Mouse (Mus musculus) ES-Bruce4 (cell line): ENCODE measurements around the gene Tmem8. TPM values are rescaled to one million over a fixed set of nuclear protein-coding genes. Genes with fewer than 3 reads are reported as not detected.

Source experiments
- H3K27ac ChIP-seq: 2 replicates; pipeline ENCODE4 v1.5.1; 2012; ENCODE audit warnings: low read length, inconsistent platforms; ENCODE audit not compliant: insufficient read depth
- H3K27me3 ChIP-seq: 2 replicates; pipeline ENCODE4 v1.6.1; 2012; ENCODE audit warnings: mild to moderate bottlenecking, low read length, inconsistent platforms; ENCODE audit not compliant: control insufficient read depth, poor library complexity, insufficient read depth, severe bottlenecking
- H3K36me3 ChIP-seq: 2 replicates; pipeline ENCODE4 v1.6.1; 2012; ENCODE audit warnings: inconsistent platforms, mild to moderate bottlenecking, low read length, moderate library complexity; ENCODE audit not compliant: control insufficient read depth, poor library complexity, insufficient read depth, severe bottlenecking
- H3K4me1 ChIP-seq: one replicate; pipeline ENCODE4 v1.8.1; 2011; ENCODE audit warnings: low read length; ENCODE audit not compliant: control insufficient read depth, insufficient read depth
- H3K4me3 ChIP-seq: 2 replicates; pipeline ENCODE4 v1.5.1; 2011; ENCODE audit warnings: low read depth, mild to moderate bottlenecking, low read length
- H3K9ac ChIP-seq: 2 replicates; pipeline ENCODE4 v1.6.1; 2012; ENCODE audit warnings: low read depth, mild to moderate bottlenecking, inconsistent platforms; ENCODE audit not compliant: poor library complexity, severe bottlenecking
- H3K9me3 ChIP-seq: replicated peaks from 2 replicates; pipeline ENCODE4 v1.6.1; 2012; ENCODE audit warnings: mild to moderate bottlenecking, low read length, inconsistent platforms; ENCODE audit not compliant: control insufficient read depth, poor library complexity, insufficient read depth, severe bottlenecking
- CTCF ChIP-seq: IDR thresholded peaks from one replicate; pipeline ENCODE4 v1.8.1; 2011; ENCODE audit warnings: low read depth, low read length
- EP300 ChIP-seq: IDR thresholded peaks from 2 replicates; pipeline ENCODE4 v1.6.1; 2011; ENCODE audit warnings: low read depth, low read length; ENCODE audit not compliant: insufficient read depth
- POLR2A ChIP-seq: IDR thresholded peaks from one replicate; pipeline ENCODE4 v1.8.1; 2011; ENCODE audit warnings: low read length; ENCODE audit not compliant: insufficient read depth
- polyA plus RNA-seq: library from polyadenylated mRNA; stranded (reverse); fragments of >200 nt; gene quantifications from 2 replicates; pipeline ENCODE4 v1.2.4, GENCODE M21; 2011; ENCODE audit warnings: low read depth; ENCODE audit not compliant: missing spikeins, insufficient read depth, insufficient read length

The Tmem8 gene
- polyA plus RNA-seq, 1 experiment, result 15.6 TPM

DNA sequence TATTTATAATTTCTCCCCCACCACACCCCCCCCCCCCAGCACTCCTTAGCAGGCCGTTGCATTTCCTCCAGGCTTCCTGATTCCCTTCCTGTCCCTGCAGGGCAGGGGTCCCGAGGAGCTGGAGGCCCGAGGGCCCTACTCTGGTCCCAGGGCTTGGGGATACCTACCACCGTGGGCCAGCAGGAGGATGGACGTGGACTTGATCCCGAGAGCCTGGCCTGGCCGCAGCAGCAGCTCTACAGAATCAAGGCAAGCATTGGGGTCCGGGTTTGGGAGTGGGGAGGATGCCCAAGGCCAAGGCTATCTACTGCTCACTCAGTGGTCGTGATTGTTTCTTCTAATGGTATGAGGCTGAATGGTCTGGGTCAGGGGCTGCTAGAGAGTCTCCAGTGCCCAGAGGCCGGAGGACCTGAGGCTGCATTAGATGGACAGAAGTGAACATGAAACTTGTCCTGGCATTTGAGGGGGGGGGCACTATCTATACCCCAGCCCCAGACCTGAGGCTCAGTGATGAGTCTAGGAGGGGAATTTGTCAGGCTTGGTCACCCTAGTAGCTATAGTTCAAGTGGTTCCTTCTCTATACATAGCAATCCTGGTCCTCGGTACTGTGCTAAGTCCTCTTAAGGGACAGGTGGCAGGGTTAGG, 24.1 kb downstream of the Tmem8 start:
- H3K4me3 ChIP-seq, result no peak overlapping the region

DNA sequence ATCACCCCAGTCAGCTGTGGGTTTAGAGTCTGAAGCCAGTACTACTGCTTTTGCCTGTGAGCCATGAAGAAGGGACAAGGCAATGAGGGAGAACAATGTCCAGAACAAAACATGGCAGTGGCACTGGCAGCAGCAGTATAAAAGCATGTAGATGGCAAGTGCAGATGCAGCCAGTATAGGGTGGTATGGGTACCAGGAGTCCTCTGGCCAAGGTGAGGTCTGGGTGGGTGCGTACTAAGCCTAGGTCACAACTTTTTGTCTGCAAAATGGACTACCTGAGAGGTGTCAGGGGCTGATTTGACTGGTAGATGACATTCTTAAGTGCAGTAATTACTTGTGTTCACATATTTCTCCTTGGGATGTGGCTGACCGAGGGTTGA, 24.6 kb downstream of the Tmem8 start:
- Histone ChIP-seq H3K27me3 (no peaks in the 10 kb centered on the region), H3K36me3 (peaks cover under 1% of the 10 kb centered on the region; the same call in 1 of the 2 replicates), H3K4me1 (no peaks in the 10 kb centered on the region), H3K9me3 (no peaks in the 10 kb centered on the region), H3K9ac (peak overlapping the region; percentile 31), H3K27ac (peak overlapping the region; percentile 18), H3K4me3 (peak overlapping the region; percentile 38)
- TF ChIP-seq CTCF, result no peak
- no peak for TF ChIP-seq EP300
- TF ChIP-seq POLR2A, result no peak

More for the DNA sequence above, 24.1 kb downstream of the Tmem8 start:
- H3K36me3 ChIP-seq, result no peaks in the 10 kb centered on the region
- H3K27ac ChIP-seq, result no peak overlapping the region
- no peaks in the 10 kb centered on the region for H3K9me3 ChIP-seq
- peak overlapping the region; percentile 31; the same call in 1 of the 2 replicates for H3K9ac ChIP-seq
- no peaks in the 10 kb centered on the region for H3K27me3 ChIP-seq
- TF ChIP-seq POLR2A, result no peak
- no peak for TF ChIP-seq CTCF
- no peaks in the 10 kb centered on the region for H3K4me1 ChIP-seq

DNA sequence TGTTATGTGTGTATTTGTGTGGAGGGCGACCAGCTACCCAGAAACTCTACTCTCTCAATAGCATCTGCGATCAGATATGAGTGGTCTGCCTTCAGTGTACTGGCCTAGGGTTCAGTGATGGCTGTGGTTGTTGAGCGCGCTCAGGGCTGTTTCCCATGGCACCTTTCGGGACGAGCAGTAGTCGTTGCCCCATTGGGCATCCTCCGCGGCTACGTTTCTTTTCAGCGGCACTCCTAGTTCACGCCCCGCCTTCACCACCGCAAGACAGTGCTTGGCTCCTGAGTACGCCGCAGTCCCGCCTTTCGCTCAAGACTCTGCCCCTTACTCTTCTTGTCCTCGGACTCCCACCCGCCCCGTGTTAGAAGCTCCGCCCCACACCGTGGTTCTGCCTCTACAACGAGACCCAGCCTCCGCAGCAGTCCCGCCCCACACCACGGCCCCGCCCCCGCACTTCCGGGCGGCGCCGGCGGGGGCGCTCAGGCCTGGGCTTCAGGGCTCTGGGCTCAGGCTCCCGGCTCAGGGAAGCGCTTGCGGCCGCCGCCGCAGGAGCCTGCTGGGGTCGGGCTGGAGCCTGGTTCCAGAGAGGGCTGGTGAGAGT, 25.2 kb downstream of the Tmem8 start, which contains the start of gene Axin1:
Axin1 (plus strand) TSS at position 450 of the 598 bp plus-strand sequence.
- TF ChIP-seq EP300, result 0 out of 2 replicates have a peak, but pooled peaks have one; percentile 8
- no peak for TF ChIP-seq CTCF
- peak; percentile 38 for TF ChIP-seq POLR2A
- Histone ChIP-seq H3K4me1 (no peaks in the 10 kb centered on the region), H3K27me3 (no peaks in the 10 kb centered on the region), H3K9me3 (no peaks in the 10 kb centered on the region), H3K9ac (peak within 1 kb of the TSS; percentile 97), H3K36me3 (peaks cover 6% of the 10 kb centered on the region), H3K27ac (peak within 1 kb of the TSS; percentile 18), H3K4me3 (peak within 1 kb of the TSS; percentile 97)

DNA sequence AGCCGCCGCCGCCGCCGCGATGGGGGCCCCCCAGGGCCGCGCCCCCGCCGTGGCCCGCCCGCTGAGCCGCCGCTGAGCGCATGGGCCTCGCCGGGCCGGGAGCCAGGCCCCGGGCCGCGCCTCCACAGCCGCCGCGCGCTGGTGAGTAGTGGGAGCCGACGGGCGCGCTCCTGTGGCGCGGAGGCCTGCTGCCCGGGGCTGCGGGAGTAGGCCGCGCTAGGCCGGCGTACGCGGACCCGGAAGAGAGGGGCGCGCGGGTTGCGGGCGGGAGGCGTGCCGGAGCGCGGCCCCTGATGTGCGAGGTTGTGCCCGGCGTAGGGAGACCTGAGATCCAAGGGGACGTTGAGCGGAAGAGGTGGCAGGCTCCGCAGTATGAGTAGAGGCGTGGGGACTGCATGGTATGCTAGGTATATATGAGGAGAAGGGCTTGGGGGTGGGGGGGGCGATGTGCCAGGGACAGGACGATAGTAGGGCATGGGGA, 25.8 kb downstream of the Tmem8 start:
- no peak overlapping the region for H3K27ac ChIP-seq
- peak overlapping the region; percentile 97 for H3K9ac ChIP-seq
- H3K4me3 ChIP-seq, result peak overlapping the region; percentile 97
- H3K27me3 ChIP-seq, result no peaks in the 10 kb centered on the region
- TF ChIP-seq CTCF, result no peak
- no peak for TF ChIP-seq POLR2A
- TF ChIP-seq EP300, result no peak
- no peaks in the 10 kb centered on the region for H3K4me1 ChIP-seq
- H3K36me3 ChIP-seq, result peaks cover 11% of the 10 kb centered on the region
- no peaks in the 10 kb centered on the region for H3K9me3 ChIP-seq

DNA sequence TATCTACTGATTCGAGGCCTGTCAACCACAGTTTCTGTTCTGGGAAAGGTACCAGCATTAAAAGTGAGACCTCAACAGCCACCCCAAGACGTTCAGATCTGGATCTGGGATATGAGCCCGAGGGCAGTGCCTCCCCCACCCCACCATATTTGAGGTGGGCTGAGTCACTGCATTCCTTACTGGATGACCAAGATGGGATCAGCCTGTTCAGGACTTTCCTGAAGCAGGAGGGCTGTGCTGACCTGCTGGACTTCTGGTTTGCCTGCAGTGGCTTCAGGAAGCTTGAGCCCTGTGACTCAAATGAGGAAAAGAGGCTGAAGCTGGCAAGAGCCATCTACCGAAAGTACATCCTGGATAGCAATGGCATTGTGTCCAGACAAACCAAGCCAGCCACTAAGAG, 29.7 kb downstream of the Tmem8 start:
- H3K4me3 ChIP-seq, result no peak overlapping the region
- no peak overlapping the region for H3K27ac ChIP-seq
- no peaks in the 10 kb centered on the region for H3K4me1 ChIP-seq
- H3K9ac ChIP-seq, result no peak overlapping the region
- H3K9me3 ChIP-seq, result 0 out of 2 replicates have a peak, but pooled peaks cover under 1% of the 10 kb centered on the region
- H3K27me3 ChIP-seq, result no peaks in the 10 kb centered on the region
- peaks cover 40% of the 10 kb centered on the region for H3K36me3 ChIP-seq
- TF ChIP-seq POLR2A (no peak), CTCF (no peak)

DNA sequence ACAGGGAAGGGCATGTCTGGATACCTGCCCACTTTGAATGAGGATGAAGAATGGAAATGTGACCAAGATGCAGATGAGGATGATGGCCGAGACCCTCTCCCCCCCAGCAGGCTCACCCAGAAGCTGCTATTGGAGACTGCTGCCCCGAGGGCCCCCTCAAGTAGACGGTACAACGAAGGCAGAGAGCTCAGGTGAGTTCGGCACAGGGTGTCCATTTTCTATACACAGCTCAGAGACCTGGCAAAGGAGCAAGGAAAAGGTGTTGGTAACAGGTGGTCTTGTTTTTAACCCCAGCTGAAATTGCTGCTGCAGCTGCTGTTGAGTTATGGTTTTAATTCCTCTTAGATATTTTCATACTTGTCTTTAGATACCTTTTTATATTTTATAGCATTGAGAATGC, 30.3 kb downstream of the Tmem8 start:
- H3K27me3 ChIP-seq, result no peaks in the 10 kb centered on the region
- no peak overlapping the region for H3K27ac ChIP-seq
- no peak overlapping the region for H3K4me3 ChIP-seq
- H3K4me1 ChIP-seq, result no peaks in the 10 kb centered on the region
- peaks cover 46% of the 10 kb centered on the region for H3K36me3 ChIP-seq
- peaks cover 6% of the 10 kb centered on the region; the same call in 1 of the 2 replicates for H3K9me3 ChIP-seq
- TF ChIP-seq POLR2A (no peak), EP300 (no peak), CTCF (no peak)
- H3K9ac ChIP-seq, result no peak overlapping the region
